Mouse (Mus musculus) cerebellum, postnatal 14 days (tissue): ENCODE measurements around the gene Mier1.
A peak's percentile ranks its signal among the peaks of the same experiment; 100 is the strongest.
"Not testable (repeated sequence)": the region's sequence is repeated elsewhere in the genome, so short reads cannot be mapped to it uniquely, and the experiment has no call there.

Experiments
- DNase-seq, 2 experiments: peaks; one replicate each; pipeline ENCODE4 v3.0.0; 2021; ENCODE audit warnings: mixed read lengths in 2 of 2

Gene Mier1

GRCm38 (mm10) chr4:103114184-103115111 is at the start of gene Mier1, which contains the start of gene Wdr78:
Gene Mier1 (plus strand): TSS chr4:103114390.
Gene Wdr78 (minus strand): TSS chr4:103114555.
- DNase-seq, result peak; percentile 96

- no peak for DNase-seq
Measured at GRCm38 (mm10) chr4:103064421-103064820, 49.8 kb upstream of the Mier1 start.

GRCm38 (mm10) chr4:103064976-103065375 is 49.2 kb upstream of the Mier1 start:
- DNase-seq, result no peak

- DNase-seq, result no peak
Measured at GRCm38 (mm10) chr4:103067906-103068655, 46.1 kb upstream of the Mier1 start.

- DNase-seq, result no peak
Measured at GRCm38 (mm10) chr4:103070631-103071030, 43.6 kb upstream of the Mier1 start.

- DNase-seq, result no peak
Measured at GRCm38 (mm10) chr4:103085237-103085636, 29.0 kb upstream of the Mier1 start.

GRCm38 (mm10) chr4:103095921-103096320 is 18.3 kb upstream of the Mier1 start:
- DNase-seq, result no peak

- no peak for DNase-seq
Measured at GRCm38 (mm10) chr4:103098532-103098931, 15.7 kb upstream of the Mier1 start.

- no peak for DNase-seq
Measured at GRCm38 (mm10) chr4:103112651-103113050, 1.5 kb upstream of the Mier1 start.

- DNase-seq, result no peak
Measured at GRCm38 (mm10) chr4:103113402-103113801, 788 bp upstream of the Mier1 start.

- no peak for DNase-seq
Measured at GRCm38 (mm10) chr4:103118888-103119228, 4.7 kb downstream of the Mier1 start.

GRCm38 (mm10) chr4:103119229-103120027 is 5.2 kb downstream of the Mier1 start:
- peak; percentile 67 to 77 for DNase-seq

GRCm38 (mm10) chr4:103120028-103120384 is 5.8 kb downstream of the Mier1 start:
- DNase-seq, result no peak

GRCm38 (mm10) chr4:103120395-103120794 is 6.2 kb downstream of the Mier1 start:
- DNase-seq, result no peak

GRCm38 (mm10) chr4:103120874-103121389 is 6.7 kb downstream of the Mier1 start:
- DNase-seq, result no peak

- no peak for DNase-seq
Measured at GRCm38 (mm10) chr4:103123086-103123485, 8.9 kb downstream of the Mier1 start.

- no peak for DNase-seq
Measured at GRCm38 (mm10) chr4:103123606-103124005, 9.4 kb downstream of the Mier1 start.

GRCm38 (mm10) chr4:103126533-103126932 is 12.3 kb downstream of the Mier1 start:
- DNase-seq, result no peak

GRCm38 (mm10) chr4:103136946-103137345 is 22.8 kb downstream of the Mier1 start:
- no peak for DNase-seq

- DNase-seq, result peak; percentile 88 to 93
Measured at GRCm38 (mm10) chr4:103146339-103146738, 32.1 kb downstream of the Mier1 start.

GRCm38 (mm10) chr4:103151946-103152345 is 37.8 kb downstream of the Mier1 start:
- no peak for DNase-seq

- no peak for DNase-seq
Measured at GRCm38 (mm10) chr4:103158781-103159180, 44.6 kb downstream of the Mier1 start.

- DNase-seq, result not testable (repeated sequence)
Measured at GRCm38 (mm10) chr4:103166198-103166597, 52.0 kb downstream of the Mier1 start.
